Mouse (Mus musculus) testis, adult 2 months (tissue): ENCODE measurements around the gene Paxbp1. TPM values are rescaled to one million over a fixed set of nuclear protein-coding genes. Genes with fewer than 3 reads are reported as not detected.

Source experiments
- H3K27ac ChIP-seq: fragments of 200-500 bp; 2 replicates; pipeline ENCODE4 v1.5.1; 2012; ENCODE audit warnings: low read depth, low read length; ENCODE audit not compliant: control insufficient read depth, insufficient read depth
- H3K27me3 ChIP-seq: fragments of 200-500 bp; 2 replicates; pipeline ENCODE4 v1.6.1; 2012; ENCODE audit warnings: mild to moderate bottlenecking, low read length, moderate library complexity; ENCODE audit not compliant: control insufficient read depth, insufficient read depth
- H3K36me3 ChIP-seq: fragments of 200-500 bp; 2 replicates; pipeline ENCODE4 v1.6.1; 2012; ENCODE audit warnings: mild to moderate bottlenecking, low read length; ENCODE audit not compliant: control insufficient read depth, insufficient read depth
- H3K4me1 ChIP-seq: fragments of 200-500 bp; 2 replicates; pipeline ENCODE4 v1.6.1; 2012; ENCODE audit warnings: low read length; ENCODE audit not compliant: control insufficient read depth, insufficient read depth
- H3K4me3 ChIP-seq: fragments of 200-500 bp; 2 replicates; pipeline ENCODE4 v1.5.1; 2012; ENCODE audit warnings: low read depth, mild to moderate bottlenecking, low read length, moderate library complexity, mixed read lengths; ENCODE audit not compliant: control insufficient read depth
- CTCF ChIP-seq: fragments of 200-500 bp; IDR thresholded peaks from 2 replicates; pipeline ENCODE4 v1.5.1; 2012; ENCODE audit warnings: low read depth, mild to moderate bottlenecking, inconsistent platforms, low read length, moderate library complexity; ENCODE audit not compliant: control insufficient read depth, insufficient read depth, insufficient replicate concordance
- POLR2A ChIP-seq: fragments of 200-500 bp; IDR thresholded peaks from 2 replicates; pipeline ENCODE4 v1.6.1; 2012; ENCODE audit warnings: low read depth, mild to moderate bottlenecking, inconsistent platforms, low read length, moderate library complexity; ENCODE audit not compliant: control insufficient read depth
- polyA plus RNA-seq: library from polyadenylated mRNA; depleted of rRNA; stranded (reverse); fragments of >200 nt; gene quantifications from 2 replicates; pipeline ENCODE4 v1.2.3, GENCODE M21; 2012

Gene Paxbp1
- polyA plus RNA-seq, 1 experiment = 19.9 TPM

- Histone ChIP-seq H3K4me1 (peaks cover 6% of the 10 kb centered on the region; the same call in 1 of the 2 replicates), H3K4me3 (peak overlapping the region; percentile 92), H3K36me3 (no peaks in the 10 kb centered on the region), H3K27me3 (no peaks in the 10 kb centered on the region), H3K27ac (no peak overlapping the region)
- TF ChIP-seq POLR2A (no peak), CTCF (peak; percentile 70; the same call in 1 of the 2 replicates)
Observed at GRCm38 (mm10) chr16:91045511-91045910, 1.2 kb upstream of the Paxbp1 start.

GRCm38 (mm10) chr16:91043461-91044248 lies 688 bp downstream of the Paxbp1 start:
- peak overlapping the region; percentile 83 for H3K27ac ChIP-seq
- peak overlapping the region; percentile 92 for H3K4me3 ChIP-seq
- no peaks in the 10 kb centered on the region for H3K27me3 ChIP-seq
- TF ChIP-seq POLR2A (no peak), CTCF (no peak)
- peaks cover 6% of the 10 kb centered on the region; the same call in 1 of the 2 replicates for H3K4me1 ChIP-seq
- H3K36me3 ChIP-seq = no peaks in the 10 kb centered on the region

GRCm38 (mm10) chr16:91042640-91043039 lies 1.7 kb downstream of the Paxbp1 start:
- Histone ChIP-seq H3K4me1 (peaks cover 6% of the 10 kb centered on the region; the same call in 1 of the 2 replicates), H3K4me3 (peak overlapping the region; percentile 67), H3K27ac (no peak overlapping the region), H3K36me3 (no peaks in the 10 kb centered on the region), H3K27me3 (no peaks in the 10 kb centered on the region)
- TF ChIP-seq POLR2A (no peak), CTCF (no peak)

- Histone ChIP-seq H3K4me3 (peak overlapping the region; percentile 33; the same call in 1 of the 2 replicates), H3K36me3 (peaks cover 3% of the 10 kb centered on the region), H3K4me1 (no peaks in the 10 kb centered on the region), H3K27me3 (no peaks in the 10 kb centered on the region), H3K27ac (no peak overlapping the region)
- TF ChIP-seq CTCF = no peak
- no peak for TF ChIP-seq POLR2A
Observed at GRCm38 (mm10) chr16:91035866-91036265, 8.5 kb downstream of the Paxbp1 start.

GRCm38 (mm10) chr16:91030751-91031150 lies 13.6 kb downstream of the Paxbp1 start:
- Histone ChIP-seq H3K4me3 (no peak overlapping the region), H3K27ac (no peak overlapping the region), H3K27me3 (no peaks in the 10 kb centered on the region), H3K4me1 (no peaks in the 10 kb centered on the region), H3K36me3 (peaks cover 5% of the 10 kb centered on the region)
- no peak for TF ChIP-seq POLR2A
- no peak for TF ChIP-seq CTCF

GRCm38 (mm10) chr16:91029901-91030300 lies 14.4 kb downstream of the Paxbp1 start:
- peaks cover 5% of the 10 kb centered on the region for H3K36me3 ChIP-seq

GRCm38 (mm10) chr16:91029161-91029743 lies 15.1 kb downstream of the Paxbp1 start:
- Histone ChIP-seq H3K36me3 (peaks cover 2% of the 10 kb centered on the region), H3K4me3 (no peak overlapping the region), H3K27me3 (no peaks in the 10 kb centered on the region), H3K4me1 (no peaks in the 10 kb centered on the region), H3K27ac (no peak overlapping the region)
- TF ChIP-seq POLR2A (no peak), CTCF (no peak)

More at GRCm38 (mm10) chr16:91029901-91030300, 14.4 kb downstream of the Paxbp1 start:
- no peak for TF ChIP-seq POLR2A
- no peak for TF ChIP-seq CTCF
- Histone ChIP-seq H3K27me3 (no peaks in the 10 kb centered on the region), H3K27ac (no peak overlapping the region), H3K4me3 (no peak overlapping the region), H3K4me1 (no peaks in the 10 kb centered on the region)
